Mouse (Mus musculus): ENCODE measurements at regions not wholly inside any gene's neighbourhood (a gene's known extent, or its start where the extent isn't known, plus 50 kb on each side); places are given as distances from the start of the nearest gene placed in this dataset.

GRCm38 (mm10) chr8:8940899-8941298, 250.6 kb upstream of the Arglu1 start:
- TF ChIP-seq POLR2A (IDR thresholded peaks at IDR 0.05; ENCODE audit: low read depth, low read length) (no peak), MAX (IDR thresholded peaks at IDR 0.05; ENCODE audit: low read length) (no peak)

Measured in CH12.LX (cell line).